Mouse (Mus musculus) kidney, adult 8-10 months (tissue): Measurements from ENCODE around the gene Mrpl50.
"Not testable (repeated sequence)": the region's sequence is repeated elsewhere in the genome, so short reads cannot be mapped to it uniquely, and the experiment has no call there.

ENCODE experiments used
- DNase-seq, 2 experiments: peaks; one replicate each; pipeline ENCODE4 v3.0.0; 2022

The Mrpl50 gene

GRCm38 (mm10) chr4:49509183-49509582 is 11.7 kb downstream of the Mrpl50 start:
- peak in 1 of 2 experiments; percentile 39 for DNase-seq

- DNase-seq, result no peak
These were observed 14.5 kb downstream of the Mrpl50 start, which contains the start of gene Baat for GRCm38 (mm10) chr4:49506386-49506785. Gene Baat, minus strand, starts transcription at chr4:49506557.

- no peak for DNase-seq
These were observed 17.3 kb downstream of the Mrpl50 start for GRCm38 (mm10) chr4:49503563-49503962.

- DNase-seq, result not testable (repeated sequence)
These were observed 34.8 kb downstream of the Mrpl50 start for GRCm38 (mm10) chr4:49485934-49486650.

GRCm38 (mm10) chr4:49485442-49485841 is 35.5 kb downstream of the Mrpl50 start:
- DNase-seq, result peak; percentile 70 to 87

DNA sequence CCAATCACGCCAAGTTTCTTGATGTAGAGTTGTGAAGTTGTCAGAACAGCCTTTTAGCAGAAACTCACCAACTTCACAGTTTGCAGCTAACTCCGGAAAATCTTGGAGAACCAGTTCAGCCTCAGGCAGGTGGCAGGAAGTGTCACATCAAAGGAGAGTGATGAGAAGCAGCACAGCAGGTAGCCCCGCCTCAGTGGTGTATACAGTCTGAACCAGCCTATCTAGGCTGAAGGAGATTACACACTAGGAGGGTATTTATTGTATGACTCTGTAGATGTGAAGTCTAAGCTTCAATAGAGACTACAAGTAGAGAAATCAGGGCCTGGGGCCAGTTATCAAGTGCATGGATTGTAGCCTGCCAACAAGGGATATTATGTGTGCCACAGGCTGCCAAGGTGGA is 40.0 kb downstream of the Mrpl50 start:
- DNase-seq, result no peak

DNA sequence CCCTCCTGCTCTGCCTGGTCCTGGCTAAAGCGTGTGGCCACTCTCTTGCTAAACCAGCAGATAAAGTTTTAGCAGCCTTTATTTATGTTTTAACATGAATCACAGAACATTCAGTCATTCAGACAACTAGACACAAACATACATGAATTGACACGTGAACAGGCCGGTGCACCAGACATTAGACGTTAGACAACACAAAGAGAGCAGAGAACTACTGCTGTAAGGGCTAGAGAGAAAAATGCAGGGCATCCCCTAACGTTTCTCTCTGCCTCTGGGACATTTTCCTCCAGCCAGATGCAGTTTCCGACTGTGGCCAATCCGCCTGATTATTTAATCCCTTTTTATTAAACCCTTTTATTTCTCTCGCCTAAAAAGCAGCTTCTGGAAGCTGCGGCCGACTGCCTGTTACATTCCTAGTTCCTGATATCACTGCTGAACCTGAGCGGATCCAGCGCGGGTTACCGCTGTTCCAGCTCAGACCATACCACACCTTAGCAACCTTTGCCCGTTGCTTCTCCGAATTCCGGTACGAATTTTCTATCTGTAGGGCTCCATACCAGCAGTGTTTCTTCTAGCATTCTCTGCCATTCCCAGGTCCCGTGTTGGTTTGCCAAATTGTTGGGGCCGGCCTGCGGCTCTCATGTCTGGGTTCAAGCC is 40.7 kb downstream of the Mrpl50 start:
- DNase-seq, result peak in 1 of 2 experiments; percentile 35

DNA sequence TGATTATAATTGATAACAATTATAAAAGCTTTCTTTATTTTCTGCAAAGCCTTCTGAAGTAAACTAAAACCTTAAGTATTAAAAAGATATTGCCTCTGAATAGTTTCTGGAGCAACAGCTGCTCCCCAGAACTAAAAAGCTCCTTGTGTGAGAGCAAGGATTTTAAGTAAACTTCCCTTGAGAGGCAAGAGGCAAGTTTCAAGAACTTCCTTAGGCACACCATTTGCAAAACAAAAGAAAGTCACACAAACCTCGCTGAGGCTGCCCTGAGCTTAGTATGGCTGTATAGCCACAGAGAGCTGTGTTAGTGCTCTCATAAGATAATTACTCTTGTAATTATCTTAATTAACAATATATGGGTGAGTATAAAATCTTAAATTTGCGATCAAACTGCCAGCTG is 41.9 kb downstream of the Mrpl50 start:
- not testable (repeated sequence) for DNase-seq

GRCm38 (mm10) chr4:49478118-49478877 is 42.6 kb downstream of the Mrpl50 start:
- DNase-seq, result no peak

DNA sequence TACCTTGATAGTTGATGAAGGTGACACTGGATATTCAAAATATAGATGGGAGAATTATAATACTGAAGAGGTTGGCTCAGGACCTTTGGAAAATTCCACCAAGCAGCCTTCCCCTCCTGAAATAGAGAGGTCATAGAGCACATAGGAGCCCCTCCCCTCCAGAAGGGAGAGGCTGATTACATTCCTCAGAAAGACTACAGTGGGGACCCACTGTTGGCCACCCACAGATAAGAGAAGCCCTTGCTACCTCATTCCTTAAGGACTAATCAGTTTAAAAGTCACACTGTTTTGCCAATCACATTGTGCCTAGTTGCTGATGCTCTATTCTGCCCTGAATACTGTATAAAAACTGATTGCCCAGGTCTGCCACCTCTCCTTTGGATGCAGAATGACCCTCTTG is 46.3 kb downstream of the Mrpl50 start:
- no peak for DNase-seq

DNA sequence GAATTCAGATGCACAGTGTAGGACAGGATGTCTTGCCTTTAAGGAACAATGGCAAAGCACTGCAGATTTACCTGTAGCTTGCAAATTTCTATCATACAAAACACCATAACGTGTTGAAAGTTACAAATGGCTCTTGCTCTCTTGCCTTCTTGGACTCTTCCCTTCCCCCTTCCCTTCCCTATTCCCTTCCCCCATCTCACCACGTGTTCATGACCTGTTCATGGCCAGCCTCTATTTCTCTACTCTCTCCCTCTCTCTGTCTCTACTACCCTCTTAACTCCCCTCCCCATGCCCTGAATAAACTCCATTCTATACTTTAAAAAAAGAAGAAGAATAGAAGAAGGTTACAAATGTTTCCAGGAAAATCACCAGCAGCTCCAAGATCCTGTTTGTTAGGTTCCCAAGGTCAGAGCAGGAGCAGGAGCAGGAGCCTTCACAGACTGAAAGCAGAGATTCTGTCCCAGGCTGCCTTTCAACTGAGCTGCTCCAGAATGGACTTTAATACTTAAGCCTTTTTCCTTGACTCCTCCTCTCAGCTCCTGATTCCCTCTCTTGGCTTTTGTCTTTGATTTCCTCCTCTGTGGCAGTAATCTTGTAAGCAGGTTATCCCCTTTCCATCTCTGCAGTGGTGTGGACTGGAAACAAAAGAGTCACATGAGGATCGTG is 47.3 kb downstream of the Mrpl50 start, which contains the start of gene Acnat1:
Gene Acnat1 (minus strand): TSS at position 478 of the 666 bp plus-strand sequence.
- peak; percentile 70 to 71 for DNase-seq

GRCm38 (mm10) chr4:49469435-49470151 is 51.3 kb downstream of the Mrpl50 start:
- no peak for DNase-seq

- no peak for DNase-seq
These were observed 53.5 kb downstream of the Mrpl50 start for GRCm38 (mm10) chr4:49467360-49467759.
